Mouse (Mus musculus): Measurements from ENCODE around the gene Tspan32. TPM values are rescaled to one million over a fixed set of nuclear protein-coding genes. Genes with fewer than 3 reads are reported as not detected.

The Tspan32 gene
- polyA plus RNA-seq, 1 experiment: 0.10 TPM

GRCm38 (mm10) chr7:143008370-143008926 is 3.6 kb downstream of the Tspan32 start:
- Histone ChIP-seq H3K4me3 (ENCODE audit: control insufficient read depth, low read depth, low read length) (no peak overlapping the region), H3K27me3 (ENCODE audit: control insufficient read depth, insufficient read depth, low read length) (no peaks in the 10 kb centered on the region), H3K36me3 (ENCODE audit: control insufficient read depth, insufficient read depth, low read length) (no peaks in the 10 kb centered on the region), H3K27ac (ENCODE audit: control insufficient read depth, insufficient read depth, low read depth, low read length) (peak overlapping the region; percentile 50), H3K4me1 (ENCODE audit: control insufficient read depth, insufficient read depth, low read length) (peaks cover 10% of the 10 kb centered on the region)
- no peak for TF ChIP-seq POLR2A (IDR thresholded peaks at IDR 0.05; ENCODE audit: control insufficient read depth, low read depth, low read length)
- no peak for TF ChIP-seq CTCF (IDR thresholded peaks at IDR 0.05; ENCODE audit: control insufficient read depth, insufficient read depth, insufficient replicate concordance, low read depth, low read length)

GRCm38 (mm10) chr7:143008996-143009665 is 4.3 kb downstream of the Tspan32 start:
- Histone ChIP-seq H3K36me3 (ENCODE audit: control insufficient read depth, insufficient read depth, low read length) (no peaks in the 10 kb centered on the region), H3K27ac (ENCODE audit: control insufficient read depth, insufficient read depth, low read depth, low read length) (no peak overlapping the region), H3K4me1 (ENCODE audit: control insufficient read depth, insufficient read depth, low read length) (peaks cover 10% of the 10 kb centered on the region), H3K27me3 (ENCODE audit: control insufficient read depth, insufficient read depth, low read length) (no peaks in the 10 kb centered on the region), H3K4me3 (ENCODE audit: control insufficient read depth, low read depth, low read length) (no peak overlapping the region)
- no peak for TF ChIP-seq CTCF (IDR thresholded peaks at IDR 0.05; ENCODE audit: control insufficient read depth, insufficient read depth, insufficient replicate concordance, low read depth, low read length)
- no peak for TF ChIP-seq POLR2A (IDR thresholded peaks at IDR 0.05; ENCODE audit: control insufficient read depth, low read depth, low read length)

- peaks cover 10% of the 10 kb centered on the region for H3K4me1 ChIP-seq (ENCODE audit: control insufficient read depth, insufficient read depth, low read length)
- no peak for TF ChIP-seq CTCF (IDR thresholded peaks at IDR 0.05; ENCODE audit: control insufficient read depth, insufficient read depth, insufficient replicate concordance, low read depth, low read length)
- no peaks in the 10 kb centered on the region for H3K27me3 ChIP-seq (ENCODE audit: control insufficient read depth, insufficient read depth, low read length)
- H3K27ac ChIP-seq (ENCODE audit: control insufficient read depth, insufficient read depth, low read depth, low read length): no peak overlapping the region
- no peaks in the 10 kb centered on the region for H3K36me3 ChIP-seq (ENCODE audit: control insufficient read depth, insufficient read depth, low read length)
- no peak overlapping the region for H3K4me3 ChIP-seq (ENCODE audit: control insufficient read depth, low read depth, low read length)
Measured at GRCm38 (mm10) chr7:143009996-143010395, 5.2 kb downstream of the Tspan32 start.

GRCm38 (mm10) chr7:143011226-143011625 is 6.4 kb downstream of the Tspan32 start:
- Histone ChIP-seq H3K4me1 (ENCODE audit: control insufficient read depth, insufficient read depth, low read length) (peaks cover 10% of the 10 kb centered on the region), H3K27me3 (ENCODE audit: control insufficient read depth, insufficient read depth, low read length) (no peaks in the 10 kb centered on the region), H3K4me3 (ENCODE audit: control insufficient read depth, low read depth, low read length) (no peak overlapping the region), H3K36me3 (ENCODE audit: control insufficient read depth, insufficient read depth, low read length) (no peaks in the 10 kb centered on the region), H3K27ac (ENCODE audit: control insufficient read depth, insufficient read depth, low read depth, low read length) (no peak overlapping the region)
- TF ChIP-seq CTCF (IDR thresholded peaks at IDR 0.05; ENCODE audit: control insufficient read depth, insufficient read depth, insufficient replicate concordance, low read depth, low read length) (no peak), POLR2A (IDR thresholded peaks at IDR 0.05; ENCODE audit: control insufficient read depth, low read depth, low read length) (no peak)

- Histone ChIP-seq H3K4me1 (ENCODE audit: control insufficient read depth, insufficient read depth, low read length) (peaks cover 10% of the 10 kb centered on the region), H3K27me3 (ENCODE audit: control insufficient read depth, insufficient read depth, low read length) (no peaks in the 10 kb centered on the region), H3K36me3 (ENCODE audit: control insufficient read depth, insufficient read depth, low read length) (no peaks in the 10 kb centered on the region), H3K27ac (ENCODE audit: control insufficient read depth, insufficient read depth, low read depth, low read length) (no peak overlapping the region), H3K4me3 (ENCODE audit: control insufficient read depth, low read depth, low read length) (no peak overlapping the region)
- TF ChIP-seq POLR2A (IDR thresholded peaks at IDR 0.05; ENCODE audit: control insufficient read depth, low read depth, low read length) (no peak), CTCF (IDR thresholded peaks at IDR 0.05; ENCODE audit: control insufficient read depth, insufficient read depth, insufficient replicate concordance, low read depth, low read length) (no peak)
Measured at GRCm38 (mm10) chr7:143012230-143012875, 7.5 kb downstream of the Tspan32 start.

DNA sequence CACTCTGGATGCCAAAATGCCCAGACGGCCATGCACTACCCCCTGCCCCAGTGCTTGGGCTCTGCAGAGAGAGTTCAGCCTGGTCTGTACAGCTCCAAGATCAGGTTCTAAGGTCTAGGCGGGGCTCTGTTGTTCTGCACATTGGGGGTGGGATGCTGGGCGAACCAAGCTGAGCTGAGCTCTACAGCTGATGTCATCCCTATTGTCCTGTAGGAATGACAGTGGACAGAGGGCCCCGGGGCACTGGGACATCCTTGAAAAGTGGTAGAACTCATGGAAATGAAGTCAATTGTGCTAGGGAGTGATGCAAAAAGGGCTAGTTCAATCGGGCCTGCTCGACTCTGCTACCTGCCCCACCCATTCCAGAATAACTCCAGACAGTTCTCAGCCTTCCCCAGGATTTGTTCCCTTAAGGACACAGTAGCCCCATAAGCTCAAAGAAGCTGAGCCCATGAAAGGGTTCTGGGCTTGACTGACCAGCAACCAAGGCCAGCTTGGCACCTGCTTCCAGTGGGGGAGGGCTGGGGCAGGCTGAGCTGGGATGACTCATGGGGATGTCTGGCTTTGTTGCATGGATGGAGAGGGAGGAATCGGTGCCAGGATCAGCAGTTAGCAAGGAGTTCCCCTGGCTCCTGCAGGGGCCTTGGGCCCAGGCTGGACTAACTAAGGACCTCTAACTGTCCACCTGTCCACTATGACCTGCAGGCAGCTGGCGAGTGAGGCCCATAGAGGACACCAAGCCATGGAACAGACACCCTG is 8.8 kb downstream of the Tspan32 start:
- no peak for TF ChIP-seq CTCF (IDR thresholded peaks at IDR 0.05; ENCODE audit: control insufficient read depth, insufficient read depth, insufficient replicate concordance, low read depth, low read length)
- no peak for TF ChIP-seq POLR2A (IDR thresholded peaks at IDR 0.05; ENCODE audit: control insufficient read depth, low read depth, low read length)
- Histone ChIP-seq H3K4me1 (ENCODE audit: control insufficient read depth, insufficient read depth, low read length) (no peaks in the 10 kb centered on the region; the same call in 1 of the 2 replicates), H3K27me3 (ENCODE audit: control insufficient read depth, insufficient read depth, low read length) (no peaks in the 10 kb centered on the region), H3K36me3 (ENCODE audit: control insufficient read depth, insufficient read depth, low read length) (no peaks in the 10 kb centered on the region), H3K4me3 (ENCODE audit: control insufficient read depth, low read depth, low read length) (no peak overlapping the region), H3K27ac (ENCODE audit: control insufficient read depth, insufficient read depth, low read depth, low read length) (no peak overlapping the region)

Measured in testis, adult 2 months (tissue).